Mouse (Mus musculus) CD4-positive, CD25-positive, alpha-beta regulatory T cell, adult 4 months (primary cell): ENCODE results near the gene Ensa. TPM values are rescaled to one million over a fixed set of nuclear protein-coding genes. Genes with fewer than 3 reads are reported as not detected.

Experiments
- polyA plus RNA-seq, 2 experiments: library from polyadenylated mRNA; unstranded; fragments of 100-300 nt; shearing (Covaris generic); gene quantifications; one replicate each; pipeline ENCODE4 v1.2.1; 2017

Ensa gene
- polyA plus RNA-seq, 2 experiments from 2014 or later = 81.6 to 97.8 TPM

Other genes with a start within 250 kb of the Ensa start
- not detected for gene 4930558C23Rik, start 222.2 kb upstream of the Ensa start, polyA plus RNA-seq
- gene Arnt, start 190.6 kb upstream of the Ensa start, polyA plus RNA-seq = 10 to 100 TPM; 38.3 to 49.0 TPM
- 1 to 10 TPM in 1 of 2 experiments, not detected in 1; 1.1 TPM for gene Ctsk, start 125.7 kb upstream of the Ensa start, polyA plus RNA-seq
- gene Ctss, start 98.2 kb upstream of the Ensa start, polyA plus RNA-seq = 100 to 1,000 TPM; 433 to 466 TPM
- not detected for gene Hormad1, start 65.3 kb upstream of the Ensa start, polyA plus RNA-seq
- gene Golph3l, start 36.1 kb upstream of the Ensa start, polyA plus RNA-seq = 10 to 100 TPM; 24.6 to 29.6 TPM
- gene Mcl1, start 33.8 kb downstream of the Ensa start, polyA plus RNA-seq = 10 to 100 TPM; 61.0 to 96.6 TPM
- 1 to 10 TPM; 2.3 to 5.2 TPM for gene Adamtsl4, start 62.9 kb downstream of the Ensa start, polyA plus RNA-seq
- gene Ecm1, start 114.6 kb downstream of the Ensa start, polyA plus RNA-seq = 100 to 1,000 TPM; 203 to 284 TPM
- 100 to 1,000 TPM in 1 of 2 experiments, 10 to 100 TPM in 1; 88.1 to 108 TPM for gene Tars2, start 135.2 kb downstream of the Ensa start, polyA plus RNA-seq
- gene Rprd2, start 193.9 kb downstream of the Ensa start, polyA plus RNA-seq = 10 to 100 TPM; 26.8 to 29.4 TPM
- gene Prpf3, start 230.9 kb downstream of the Ensa start, polyA plus RNA-seq = 10 to 100 TPM; 49.1 to 56.5 TPM
- gene Mrps21, start 246.5 kb downstream of the Ensa start, polyA plus RNA-seq = 100 to 1,000 TPM; 296 to 307 TPM